Mouse (Mus musculus): ENCODE results near the gene Ralb.

Gene Ralb

GRCm38 (mm10) chr1:119492505-119492904 lies 12.1 kb downstream of the Ralb start:
- no peaks in the 10 kb centered on the region for H3K36me3 ChIP-seq (ENCODE audit: control insufficient read depth, insufficient read depth, low read length, poor library complexity, severe bottlenecking)
- DNase-seq (ENCODE audit: low read depth, low spot score) = no peak
- H3K27me3 ChIP-seq (ENCODE audit: control insufficient read depth, insufficient read depth, low read length, poor library complexity, severe bottlenecking) = no peaks in the 10 kb centered on the region

GRCm38 (mm10) chr1:119492097-119492496 lies 12.5 kb downstream of the Ralb start:
- Histone ChIP-seq H3K36me3 (ENCODE audit: control insufficient read depth, insufficient read depth, low read length, poor library complexity, severe bottlenecking) (no peaks in the 10 kb centered on the region), H3K27me3 (ENCODE audit: control insufficient read depth, insufficient read depth, low read length, poor library complexity, severe bottlenecking) (no peaks in the 10 kb centered on the region)
- peak; percentile 47 for DNase-seq (ENCODE audit: low read depth, low spot score)

- Histone ChIP-seq H3K36me3 (ENCODE audit: control insufficient read depth, insufficient read depth, low read length, poor library complexity, severe bottlenecking) (no peaks in the 10 kb centered on the region), H3K27me3 (ENCODE audit: control insufficient read depth, insufficient read depth, low read length, poor library complexity, severe bottlenecking) (no peaks in the 10 kb centered on the region)
- DNase-seq (ENCODE audit: low read depth, low spot score) = no peak
These were observed 13.8 kb downstream of the Ralb start for GRCm38 (mm10) chr1:119490765-119491164.

- DNase-seq (ENCODE audit: low read depth, low spot score) = no peak
- H3K36me3 ChIP-seq (ENCODE audit: control insufficient read depth, insufficient read depth, low read length, poor library complexity, severe bottlenecking) = no peaks in the 10 kb centered on the region
- H3K27me3 ChIP-seq (ENCODE audit: control insufficient read depth, insufficient read depth, low read length, poor library complexity, severe bottlenecking) = no peaks in the 10 kb centered on the region
These were observed 16.5 kb downstream of the Ralb start for GRCm38 (mm10) chr1:119487917-119488590.

- Histone ChIP-seq H3K27me3 (ENCODE audit: control insufficient read depth, insufficient read depth, low read length, poor library complexity, severe bottlenecking) (no peaks in the 10 kb centered on the region), H3K36me3 (ENCODE audit: control insufficient read depth, insufficient read depth, low read length, poor library complexity, severe bottlenecking) (no peaks in the 10 kb centered on the region)
- no peak for DNase-seq (ENCODE audit: low read depth, low spot score)
These were observed 18.8 kb downstream of the Ralb start for GRCm38 (mm10) chr1:119485825-119486224.

GRCm38 (mm10) chr1:119484457-119484856 lies 20.1 kb downstream of the Ralb start:
- peak; percentile 29 for DNase-seq (ENCODE audit: low read depth, low spot score)
- Histone ChIP-seq H3K27me3 (ENCODE audit: control insufficient read depth, insufficient read depth, low read length, poor library complexity, severe bottlenecking) (no peaks in the 10 kb centered on the region), H3K36me3 (ENCODE audit: control insufficient read depth, insufficient read depth, low read length, poor library complexity, severe bottlenecking) (no peaks in the 10 kb centered on the region)

GRCm38 (mm10) chr1:119482891-119483290 lies 21.7 kb downstream of the Ralb start:
- Histone ChIP-seq H3K27me3 (ENCODE audit: control insufficient read depth, insufficient read depth, low read length, poor library complexity, severe bottlenecking) (no peaks in the 10 kb centered on the region), H3K36me3 (ENCODE audit: control insufficient read depth, insufficient read depth, low read length, poor library complexity, severe bottlenecking) (no peaks in the 10 kb centered on the region)
- DNase-seq (ENCODE audit: low read depth, low spot score) = no peak

- H3K36me3 ChIP-seq (ENCODE audit: control insufficient read depth, insufficient read depth, low read length, poor library complexity, severe bottlenecking) = no peaks in the 10 kb centered on the region
- H3K27me3 ChIP-seq (ENCODE audit: control insufficient read depth, insufficient read depth, low read length, poor library complexity, severe bottlenecking) = no peaks in the 10 kb centered on the region
- DNase-seq (ENCODE audit: low read depth, low spot score) = no peak
These were observed 23.2 kb downstream of the Ralb start for GRCm38 (mm10) chr1:119481205-119481932.

- no peaks in the 10 kb centered on the region for H3K27me3 ChIP-seq (ENCODE audit: control insufficient read depth, insufficient read depth, low read length, poor library complexity, severe bottlenecking)
- no peaks in the 10 kb centered on the region for H3K36me3 ChIP-seq (ENCODE audit: control insufficient read depth, insufficient read depth, low read length, poor library complexity, severe bottlenecking)
- no peak for DNase-seq (ENCODE audit: low read depth, low spot score)
These were observed 23.9 kb downstream of the Ralb start for GRCm38 (mm10) chr1:119480678-119481077.

GRCm38 (mm10) chr1:119479641-119480040 lies 25.0 kb downstream of the Ralb start:
- Histone ChIP-seq H3K27me3 (ENCODE audit: control insufficient read depth, insufficient read depth, low read length, poor library complexity, severe bottlenecking) (no peaks in the 10 kb centered on the region), H3K36me3 (ENCODE audit: control insufficient read depth, insufficient read depth, low read length, poor library complexity, severe bottlenecking) (no peaks in the 10 kb centered on the region)
- no peak for DNase-seq (ENCODE audit: low read depth, low spot score)

GRCm38 (mm10) chr1:119476905-119477353 lies 27.7 kb downstream of the Ralb start:
- no peak for DNase-seq (ENCODE audit: low read depth, low spot score)
- Histone ChIP-seq H3K27me3 (ENCODE audit: control insufficient read depth, insufficient read depth, low read length, poor library complexity, severe bottlenecking) (no peaks in the 10 kb centered on the region), H3K36me3 (ENCODE audit: control insufficient read depth, insufficient read depth, low read length, poor library complexity, severe bottlenecking) (no peaks in the 10 kb centered on the region)

- DNase-seq (ENCODE audit: low read depth, low spot score) = no peak
- Histone ChIP-seq H3K27me3 (ENCODE audit: control insufficient read depth, insufficient read depth, low read length, poor library complexity, severe bottlenecking) (no peaks in the 10 kb centered on the region), H3K36me3 (ENCODE audit: control insufficient read depth, insufficient read depth, low read length, poor library complexity, severe bottlenecking) (no peaks in the 10 kb centered on the region)
These were observed 29.9 kb downstream of the Ralb start for GRCm38 (mm10) chr1:119474671-119475070.

- no peaks in the 10 kb centered on the region for H3K27me3 ChIP-seq (ENCODE audit: control insufficient read depth, insufficient read depth, low read length, poor library complexity, severe bottlenecking)
- no peak for DNase-seq (ENCODE audit: low read depth, low spot score)
- H3K36me3 ChIP-seq (ENCODE audit: control insufficient read depth, insufficient read depth, low read length, poor library complexity, severe bottlenecking) = no peaks in the 10 kb centered on the region
These were observed 31.9 kb downstream of the Ralb start for GRCm38 (mm10) chr1:119472648-119473047.

- H3K27me3 ChIP-seq (ENCODE audit: control insufficient read depth, insufficient read depth, low read length, poor library complexity, severe bottlenecking) = no peaks in the 10 kb centered on the region
- H3K36me3 ChIP-seq (ENCODE audit: control insufficient read depth, insufficient read depth, low read length, poor library complexity, severe bottlenecking) = no peaks in the 10 kb centered on the region
- DNase-seq (ENCODE audit: low read depth, low spot score) = no peak
These were observed 32.7 kb downstream of the Ralb start for GRCm38 (mm10) chr1:119471793-119472396.

GRCm38 (mm10) chr1:119463386-119463785 lies 41.2 kb downstream of the Ralb start:
- Histone ChIP-seq H3K27me3 (ENCODE audit: control insufficient read depth, insufficient read depth, low read length, poor library complexity, severe bottlenecking) (no peaks in the 10 kb centered on the region), H3K36me3 (ENCODE audit: control insufficient read depth, insufficient read depth, low read length, poor library complexity, severe bottlenecking) (no peaks in the 10 kb centered on the region)
- DNase-seq (ENCODE audit: low read depth, low spot score) = peak; percentile 58
